Mouse (Mus musculus): ENCODE measurements around the gene Scarf2. TPM values are rescaled to one million over a fixed set of nuclear protein-coding genes. Genes with fewer than 3 reads are reported as not detected.

The Scarf2 gene
- not detected for total RNA-seq (2023)

DNA sequence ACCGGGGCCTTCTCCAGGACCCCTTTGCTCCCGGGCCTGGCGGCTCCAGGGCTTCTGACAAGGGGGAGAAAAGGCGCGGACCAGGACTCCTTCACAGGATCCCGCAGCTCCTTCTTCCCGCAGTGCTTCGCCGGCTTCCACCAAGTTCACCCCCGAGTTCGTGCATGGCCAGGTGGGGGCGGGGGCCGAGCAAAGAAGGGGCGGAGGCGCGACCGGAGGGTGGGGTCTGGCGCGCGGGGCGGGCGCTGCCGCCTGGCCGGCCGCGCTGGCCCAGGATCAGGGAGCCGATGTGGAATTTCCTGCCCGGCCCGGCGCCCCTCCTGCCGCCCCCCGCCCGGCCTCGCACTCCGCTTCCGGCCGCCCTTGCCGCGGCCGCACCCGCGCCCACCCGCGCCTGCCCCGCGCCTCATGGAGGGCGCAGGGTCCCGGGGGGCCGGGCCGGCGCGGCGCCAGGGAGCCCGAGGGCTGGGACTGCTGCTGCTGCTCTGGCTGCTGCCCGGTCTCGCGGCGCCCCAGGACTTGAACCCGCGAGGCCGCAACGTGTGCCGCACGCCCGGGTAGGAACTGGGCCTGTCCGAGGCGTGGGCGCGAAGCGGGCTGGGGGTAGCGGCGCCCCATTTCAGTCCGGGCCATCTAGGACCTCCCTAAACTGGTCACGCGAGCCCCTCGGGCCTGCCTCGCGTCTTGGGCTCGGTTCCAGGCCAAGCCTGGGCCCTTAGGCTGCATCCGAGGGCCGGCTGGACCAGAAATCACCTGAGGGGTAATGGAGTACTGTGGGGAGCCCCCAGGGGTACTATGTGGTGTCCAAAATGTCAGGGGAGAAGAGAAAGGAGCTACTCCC, at the start of gene Scarf2:
Gene Scarf2 (plus strand): TSS at position 312 of the 841 bp plus-strand sequence.

DNA sequence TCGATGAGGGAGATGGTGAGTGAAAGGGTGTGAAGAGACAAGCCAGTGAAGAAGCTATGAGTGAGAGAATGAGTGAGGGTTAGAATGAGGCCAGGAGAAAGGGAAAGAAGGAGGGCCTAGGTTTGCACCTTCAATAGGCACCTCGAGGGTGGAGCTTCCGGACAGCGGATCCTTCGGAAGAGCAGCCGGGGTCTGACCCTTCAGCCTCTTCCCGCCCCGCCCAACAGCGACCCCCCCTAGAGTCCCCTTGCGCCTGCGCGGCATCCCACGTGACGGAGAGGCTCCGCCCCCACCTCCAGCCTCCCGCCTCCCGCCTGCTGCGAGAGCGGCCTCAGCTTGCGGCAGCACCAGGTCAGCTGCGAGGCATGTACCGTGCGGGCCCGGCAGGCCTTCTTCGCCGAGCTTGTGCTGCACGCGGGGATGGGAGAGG, 37.7 kb upstream of the Scarf2 start, which contains the start of gene Klhl22:
Gene Klhl22 (plus strand): TSS at position 275 of the 430 bp plus-strand sequence.

DNA sequence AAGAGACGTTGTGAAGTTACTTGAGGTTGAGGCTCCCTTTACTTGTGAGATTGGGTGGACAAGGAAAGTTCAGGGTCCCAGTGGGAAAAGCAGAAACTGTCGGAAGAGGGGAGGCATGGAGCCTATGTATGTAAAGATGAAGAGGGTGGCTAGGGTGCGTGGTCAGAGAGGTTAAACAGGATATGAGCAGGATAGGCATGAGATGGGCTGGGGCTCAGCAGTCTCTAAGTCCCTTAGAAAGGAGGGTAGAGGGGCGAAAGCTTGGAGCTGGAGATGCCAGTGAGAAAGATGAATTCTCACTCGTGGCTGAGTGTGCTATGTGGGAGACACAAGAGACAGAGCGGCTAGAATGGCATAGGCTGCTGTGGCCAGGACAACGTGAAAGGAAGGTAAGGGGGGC, 35.7 kb downstream of the Scarf2 start, which contains the start of gene B830017H08Rik:
Gene B830017H08Rik (plus strand): TSS at position 301 of the 400 bp plus-strand sequence.

DNA sequence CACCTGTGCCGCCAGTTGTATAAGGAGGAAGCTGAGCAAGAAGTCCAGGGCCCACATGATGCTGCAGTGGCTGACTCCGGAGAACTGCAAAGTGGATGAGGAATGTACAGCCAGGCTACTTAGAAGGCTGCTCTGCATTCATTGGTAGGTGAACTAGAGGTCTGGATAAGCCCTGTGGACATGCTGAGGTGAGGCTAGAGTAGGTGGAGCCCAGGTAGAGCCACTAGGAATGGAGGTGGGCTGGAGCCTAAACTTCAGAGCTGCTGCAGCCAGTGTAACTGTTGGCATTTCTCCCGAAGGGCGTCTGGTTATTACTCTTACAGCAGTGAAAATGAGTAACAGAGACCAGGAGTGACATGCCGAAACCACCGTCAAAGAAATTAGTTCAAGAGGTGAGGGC, 41.0 kb downstream of the Scarf2 start, which contains the start of gene Car15:
Gene Car15 (minus strand): TSS at position 314 of the 400 bp plus-strand sequence.

Other genes starting within 250 kb of the Scarf2 start
- not detected for gene Lrrc74b, start 236.0 kb upstream of the Scarf2 start, total RNA-seq (2023)
- not detected for gene P2rx6, start 235.4 kb upstream of the Scarf2 start, total RNA-seq (2023)
- under 1 TPM; 0.64 to 0.82 TPM for gene Slc7a4, start 214.1 kb upstream of the Scarf2 start, total RNA-seq (2023)
- gene Smpd4, start 177.9 kb upstream of the Scarf2 start, total RNA-seq (2023): 10 to 100 TPM; 26.3 to 30.6 TPM
- 1 to 10 TPM in 1 of 2 experiments, not detected in 1; 1.1 TPM for gene Ccdc74a, start 150.8 kb upstream of the Scarf2 start, total RNA-seq (2023)
- gene Med15, start 64.4 kb upstream of the Scarf2 start, total RNA-seq (2023): 10 to 100 TPM; 84.2 TPM
- gene Klhl22, start 37.7 kb upstream of the Scarf2 start, total RNA-seq (2023): 10 to 100 TPM in 1 of 2 experiments, 1 to 10 TPM in 1; 9.5 to 13.6 TPM
- gene B830017H08Rik, start 35.8 kb downstream of the Scarf2 start, total RNA-seq (2023): not detected
- 1 to 10 TPM; 3.5 to 3.9 TPM for gene Car15, start 41.1 kb downstream of the Scarf2 start, total RNA-seq (2023)
- under 1 TPM; 0.35 to 0.76 TPM for gene Gm20518, start 94.4 kb downstream of the Scarf2 start, total RNA-seq (2023)
- not detected for gene Tssk1, start 96.9 kb downstream of the Scarf2 start, total RNA-seq (2023)
- 10 to 100 TPM; 37.2 to 42.9 TPM for gene Dgcr2, start 101.3 kb downstream of the Scarf2 start, total RNA-seq (2023)
- gene Tssk2, start 101.4 kb downstream of the Scarf2 start, total RNA-seq (2023): not detected
- 10 to 100 TPM; 27.8 to 32.6 TPM for gene Ess2, start 114.1 kb downstream of the Scarf2 start, total RNA-seq (2023)
- gene Gsc2, start 117.8 kb downstream of the Scarf2 start, total RNA-seq (2023): not detected
- gene Slc25a1, start 130.9 kb downstream of the Scarf2 start, total RNA-seq (2023): 10 to 100 TPM; 16.3 to 17.2 TPM
- gene Vpreb2, start 183.1 kb downstream of the Scarf2 start, total RNA-seq (2023): 1 to 10 TPM in 1 of 2 experiments, under 1 TPM in 1; 0.56 to 2.1 TPM